Comparison of ENCODE assay signal across 8 mouse cellular contexts in the genomic region with DNA sequence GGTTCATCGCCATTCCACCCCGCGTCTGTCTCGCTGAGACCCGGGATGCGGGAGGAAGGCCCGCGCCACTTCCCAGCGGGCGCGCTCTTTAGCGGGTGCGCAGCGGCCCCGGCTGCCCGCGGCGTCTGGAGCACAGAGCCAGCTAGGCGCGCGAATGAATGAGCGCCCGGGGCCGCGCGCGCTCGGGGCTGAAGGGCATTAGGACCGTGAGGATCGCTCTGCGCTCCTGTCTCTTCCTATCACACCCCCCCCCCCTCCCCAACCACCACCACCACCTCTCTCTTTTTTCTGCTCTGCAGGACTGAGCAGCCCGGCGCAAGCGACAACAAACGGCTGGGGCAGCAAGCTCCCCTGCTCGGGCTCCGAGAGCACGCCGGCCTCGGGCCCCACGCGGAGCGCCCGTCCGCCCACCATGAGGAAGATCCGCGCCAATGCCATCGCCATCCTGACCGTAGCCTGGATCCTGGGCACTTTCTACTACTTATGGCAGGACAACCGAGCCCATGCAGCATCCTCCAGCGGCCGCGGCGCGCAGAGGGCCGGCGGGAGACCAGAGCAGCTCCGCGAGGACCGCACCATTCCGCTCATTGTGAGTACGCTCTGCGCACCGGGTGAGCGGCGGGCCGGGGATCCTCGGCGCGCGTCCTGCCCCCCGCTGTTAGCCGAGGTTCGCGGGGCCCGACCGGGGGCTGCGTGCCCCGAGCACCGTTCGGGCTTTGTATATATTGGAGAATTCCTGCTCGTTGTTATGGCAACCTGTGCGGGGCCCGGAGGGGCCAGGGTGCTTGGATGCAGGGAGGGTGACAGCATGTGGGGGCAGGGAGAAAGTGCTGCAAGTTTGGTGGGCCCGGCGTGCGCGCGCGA. TPM values are rescaled to one million over a fixed set of nuclear protein-coding genes. Genes with fewer than 3 reads are reported as not detected.
DNase-seq lines count a peak whose midpoint lies in the region; ATAC-seq and TF ChIP-seq lines count a peak whose summit lies in the region.

No protein-coding gene starts in this region.

- H3K9me3 ChIP-seq in ES-E14 (ENCODE audit: control insufficient read depth, insufficient read depth, low read depth, low read length) = no peaks in the 10 kb centered on the region
- H3K9me3 ChIP-seq in neural tube, embryonic 13.5 days = no peaks in the 10 kb centered on the region

- under 1% methylated on average over 90 of the region's 90 CpGs for WGBS in neural tube, embryonic 13.5 days

- no peak overlapping the region for H3K27ac ChIP-seq in ES-E14 (ENCODE audit: insufficient read depth, low read depth, low read length, poor library complexity, severe bottlenecking)
- H3K27ac ChIP-seq in neural tube, embryonic 13.5 days (replicated peaks) = peak overlapping the region; percentile 93

- H3K4me3 ChIP-seq in ES-E14 (ENCODE audit: insufficient read depth in 1 of 2, low read depth in 1 of 2, low read length in 2 of 2, poor library complexity in 1 of 2, severe bottlenecking in 1 of 2) = peak overlapping the region; percentile 80 to 87
- peak overlapping the region; percentile 89 for H3K4me3 ChIP-seq in neural tube, embryonic 13.5 days

- peak overlapping the region; percentile 85 for H3K4me2 ChIP-seq in neural tube, embryonic 13.5 days

- H3K4me1 ChIP-seq in ES-E14 (ENCODE audit: control insufficient read depth in 2 of 2, insufficient read depth in 2 of 2, low read length in 2 of 2, poor library complexity in 1 of 2) = peaks cover under 1 to 3% of the 10 kb centered on the region in 2 experiments; a peak in 1 of 4 replicates
- H3K4me1 ChIP-seq in neural tube, embryonic 13.5 days (replicated peaks) = peaks cover 42% of the 10 kb centered on the region

- ATAC-seq in neural tube, embryonic 13.5 days (ENCODE audit: low read depth) = peak; percentile 90
- ATAC-seq in erythroblast, adult 5-6 weeks (replicated peaks; ENCODE audit: low FRiP score, poor library complexity, severe bottlenecking) = no peak

- DNase-seq in gastrocnemius, postnatal 10 days = peak; percentile 42
- DNase-seq in gastrocnemius, postnatal 36 days = no peak
- peak; percentile 30 for DNase-seq in ES-E14 (ENCODE audit: low read depth, low spot score)
- peak; percentile 80 for DNase-seq in embryo, embryonic 10.5 days (ENCODE audit: low spot score)
- DNase-seq in heart, postnatal 14 days = peak; percentile 41 to 42
- peak; percentile 56 for DNase-seq in left cerebral cortex, postnatal 4 days

- in situ Hi-C loops in ES-E14 (cut with MboI; ENCODE audit: low sequenced_read_pairs in 2 of 2, unreplicated experiment in 2 of 2) = no loop called here

- H3K36me3 ChIP-seq in ES-E14 (ENCODE audit: control insufficient read depth, insufficient read depth, low read length, poor library complexity, severe bottlenecking) = no peaks in the 10 kb centered on the region
- no peaks in the 10 kb centered on the region for H3K36me3 ChIP-seq in neural tube, embryonic 13.5 days

- H3K9ac ChIP-seq in ES-E14 (ENCODE audit: insufficient read depth, low read depth, low read length, poor library complexity, severe bottlenecking) = peak overlapping the region; percentile 65
- H3K9ac ChIP-seq in neural tube, embryonic 13.5 days = peak overlapping the region; percentile 86

- intact Hi-C loops in gastrocnemius, postnatal 36 days (cut with DNase I) = no loop called here
- intact Hi-C loops in heart, postnatal 14 days (cut with DNase I) = loop anchor here (5.0 kb wide), 1 partner anchor 58 kb away; no protein-coding TSS in a partner anchor
- intact Hi-C loops in left cerebral cortex, postnatal 4 days (cut with DNase I) = no loop called here

- H3K27me3 ChIP-seq in neural tube, embryonic 13.5 days = peaks cover 27% of the 10 kb centered on the region

TF ChIP-seq in ES-E14, 5 proteins besides CTCF, POLR2A, EP300 and RAD21:
- no peak for TF ChIP-seq HCFC1 (IDR thresholded peaks at IDR 0.05; ENCODE audit: borderline replicate concordance, insufficient read depth, low read length)
- no peak for TF ChIP-seq MAFK (IDR thresholded peaks at IDR 0.05; ENCODE audit: insufficient read depth, low read depth, low read length)
- TF ChIP-seq CHD2 (IDR thresholded peaks at IDR 0.05; ENCODE audit: low read depth, low read length) = no peak
- TF ChIP-seq ZC3H11A (IDR thresholded peaks at IDR 0.05; ENCODE audit: borderline replicate concordance, low read depth, low read length) = no peak
- TF ChIP-seq ZNF384 (IDR thresholded peaks at IDR 0.05; ENCODE audit: low read depth, low read length) = no peak

RNA-seq across cellular contexts. Expression of a gene that starts 0.9 kb away (rescaled TPM):
- total RNA-seq in gastrocnemius, postnatal 10 days (2021) = 10 to 100 TPM; 15.9 to 20.7 TPM
- 1 to 10 TPM; 3.1 to 3.3 TPM for total RNA-seq in gastrocnemius, postnatal 36 days (2021)
- 1.9 and 2.9 TPM in 2 replicates for total RNA-seq in ES-E14 (2012; rRNA removed)
- 1 to 10 TPM; 7.1 to 7.6 TPM for total RNA-seq in heart, postnatal 14 days (2021)
- 10 to 100 TPM; 32.8 to 40.6 TPM for total RNA-seq in left cerebral cortex, postnatal 4 days (2021)
- polyA plus RNA-seq in neural tube, embryonic 13.5 days (2015; fragmentation: Nextera tagmentation; extraction: Ambion mirVana) = 27.9 and 28.9 TPM in 2 replicates
- not detected in 2 replicates for total RNA-seq in erythroblast, adult 5-6 weeks (2015; ENCODE audit: low replicate concordance)
- total RNA-seq in erythroblast, adult 5-6 weeks (2017; ENCODE audit: low replicate concordance) = not detected in 2 replicates

RNA-seq across cellular contexts. Expression of a gene that starts 56.1 kb away (rescaled TPM):
- total RNA-seq in gastrocnemius, postnatal 10 days (2021) = 10 to 100 TPM; 29.6 to 43.4 TPM
- 10 to 100 TPM; 33.5 to 34.2 TPM for total RNA-seq in gastrocnemius, postnatal 36 days (2021)
- total RNA-seq in ES-E14 (2012; rRNA removed) = 34.8 and 45.8 TPM in 2 replicates
- total RNA-seq in heart, postnatal 14 days (2021) = 10 to 100 TPM; 11.2 to 12.7 TPM
- 10 to 100 TPM; 55.2 to 58.7 TPM for total RNA-seq in left cerebral cortex, postnatal 4 days (2021)
- polyA plus RNA-seq in neural tube, embryonic 13.5 days (2015; fragmentation: Nextera tagmentation; extraction: Ambion mirVana) = 47.7 and 51.4 TPM in 2 replicates
- total RNA-seq in erythroblast, adult 5-6 weeks (2015; ENCODE audit: low replicate concordance) = 1.7 and 1.9 TPM in 2 replicates
- 3.1 and 4.2 TPM in 2 replicates for total RNA-seq in erythroblast, adult 5-6 weeks (2017; ENCODE audit: low replicate concordance)

Comparison
In these comparisons a context has a peak if more than half of its experiments do, and no peak if none do; other contexts are left out.
1. DNase-seq: peak in gastrocnemius, postnatal 10 days (single experiment), ES-E14 (single experiment), embryo, embryonic 10.5 days (single experiment), heart, postnatal 14 days (2 of 2) and left cerebral cortex, postnatal 4 days (single experiment); none in gastrocnemius, postnatal 36 days (0 of 2).